Mouse (Mus musculus): Measurements from ENCODE around the gene Srrt.

The Srrt gene

GRCm38 (mm10) chr5:137338256-137338655, 30.8 kb upstream of the Srrt start:
- peak; percentile 34 for DNase-seq (ENCODE audit: low spot score)

GRCm38 (mm10) chr5:137337190-137337589, 29.7 kb upstream of the Srrt start:
- no peak for DNase-seq (ENCODE audit: low spot score)

GRCm38 (mm10) chr5:137335066-137335465, 27.6 kb upstream of the Srrt start:
- no peak for DNase-seq (ENCODE audit: low spot score)

- DNase-seq (ENCODE audit: low spot score), result no peak
Measured at GRCm38 (mm10) chr5:137334317-137334716, 26.8 kb upstream of the Srrt start.

- peak; percentile 81 for DNase-seq (ENCODE audit: low spot score)
Measured at GRCm38 (mm10) chr5:137333512-137334174, 26.2 kb upstream of the Srrt start, which contains the start of gene Slc12a9. Gene Slc12a9 (minus strand): TSS chr5:137333597.

- no peak for DNase-seq (ENCODE audit: low spot score)
Measured at GRCm38 (mm10) chr5:137332857-137333511, 25.5 kb upstream of the Srrt start.

GRCm38 (mm10) chr5:137330910-137331309, 23.4 kb upstream of the Srrt start:
- no peak for DNase-seq (ENCODE audit: low spot score)

- no peak for DNase-seq (ENCODE audit: low spot score)
Measured at GRCm38 (mm10) chr5:137320996-137321395, 13.5 kb upstream of the Srrt start.

- DNase-seq (ENCODE audit: low spot score), result no peak
Measured at GRCm38 (mm10) chr5:137318570-137318969, 11.1 kb upstream of the Srrt start.

GRCm38 (mm10) chr5:137317361-137317760, 9.9 kb upstream of the Srrt start:
- DNase-seq (ENCODE audit: low spot score), result no peak

GRCm38 (mm10) chr5:137315084-137315903, 7.8 kb upstream of the Srrt start:
- peak; percentile 25 for DNase-seq (ENCODE audit: low spot score)

- DNase-seq (ENCODE audit: low spot score), result peak; percentile 89
Measured at GRCm38 (mm10) chr5:137314193-137315083, 7.0 kb upstream of the Srrt start, which contains the start of gene Trip6. Gene Trip6 (minus strand): TSS chr5:137314404.

- peak; percentile 17 for DNase-seq (ENCODE audit: low spot score)
Measured at GRCm38 (mm10) chr5:137313466-137314192, 6.2 kb upstream of the Srrt start.

- no peak for DNase-seq (ENCODE audit: low spot score)
Measured at GRCm38 (mm10) chr5:137308356-137308755, 882 bp upstream of the Srrt start.

GRCm38 (mm10) chr5:137306439-137307005, 952 bp downstream of the Srrt start:
- DNase-seq (ENCODE audit: low spot score), result no peak

GRCm38 (mm10) chr5:137305822-137306221, 1.7 kb downstream of the Srrt start:
- DNase-seq (ENCODE audit: low spot score), result no peak

- DNase-seq (ENCODE audit: low spot score), result no peak
Measured at GRCm38 (mm10) chr5:137304816-137305215, 2.7 kb downstream of the Srrt start.

- DNase-seq (ENCODE audit: low spot score), result no peak
Measured at GRCm38 (mm10) chr5:137304165-137304564, 3.3 kb downstream of the Srrt start.

GRCm38 (mm10) chr5:137303609-137304008, 3.9 kb downstream of the Srrt start:
- no peak for DNase-seq (ENCODE audit: low spot score)

- DNase-seq (ENCODE audit: low spot score), result no peak
Measured at GRCm38 (mm10) chr5:137301253-137301652, 6.2 kb downstream of the Srrt start.

GRCm38 (mm10) chr5:137299240-137299639, 8.2 kb downstream of the Srrt start:
- no peak for DNase-seq (ENCODE audit: low spot score)
